Mouse (Mus musculus) A20 (cell line): Measurements from ENCODE around the gene Gm8764.
"Not testable (repeated sequence)": the region's sequence is repeated elsewhere in the genome, so short reads cannot be mapped to it uniquely, and the experiment has no call there.

Experiments
- DNase-seq: peaks from one replicate; pipeline ENCODE4 v3.0.0-alpha.2; 2011; ENCODE audit warnings: low read depth, low spot score

The Gm8764 gene

GRCm38 (mm10) chr10:104159706-104160105, at the start of gene Gm8764:
Gene Gm8764 (plus strand): TSS chr10:104160006.
- DNase-seq: not testable (repeated sequence)

- DNase-seq: no peak
Observed at GRCm38 (mm10) chr10:104110044-104110443, 49.8 kb upstream of the Gm8764 start.

GRCm38 (mm10) chr10:104118312-104118711, 41.5 kb upstream of the Gm8764 start:
- DNase-seq: no peak

GRCm38 (mm10) chr10:104142687-104143086, 17.1 kb upstream of the Gm8764 start, which contains the start of gene Gm21293:
Gene Gm21293 (plus strand): TSS chr10:104142987.
- DNase-seq: not testable (repeated sequence)

GRCm38 (mm10) chr10:104151197-104151596, 8.6 kb upstream of the Gm8764 start, which contains the start of gene Gm6763:
Gene Gm6763 (plus strand): TSS chr10:104151497.
- DNase-seq: not testable (repeated sequence)

- DNase-seq: not testable (repeated sequence)
Observed at GRCm38 (mm10) chr10:104168215-104168614, 8.4 kb downstream of the Gm8764 start, which contains the start of gene Gm21304. Gene Gm21304 (plus strand): TSS chr10:104168515.

- DNase-seq: not testable (repeated sequence)
Observed at GRCm38 (mm10) chr10:104176724-104177123, 16.9 kb downstream of the Gm8764 start, which contains the start of gene Gm21312. Gene Gm21312 (plus strand): TSS chr10:104177024.

GRCm38 (mm10) chr10:104185233-104185632, 25.4 kb downstream of the Gm8764 start, which contains the start of gene Gm20765:
Gene Gm20765 (plus strand): TSS chr10:104185533.
- DNase-seq: not testable (repeated sequence)

GRCm38 (mm10) chr10:104193742-104194141, 33.9 kb downstream of the Gm8764 start, which contains the start of gene Gm4340:
Gene Gm4340 (plus strand): TSS chr10:104194042.
- DNase-seq: not testable (repeated sequence)

GRCm38 (mm10) chr10:104209655-104210054, 49.8 kb downstream of the Gm8764 start:
- DNase-seq: no peak

- no peak for DNase-seq
Observed at GRCm38 (mm10) chr10:104210268-104210990, 50.6 kb downstream of the Gm8764 start.
